Mouse (Mus musculus): ENCODE data around the gene Vps37b. TPM values are rescaled to one million over a fixed set of nuclear protein-coding genes. Genes with fewer than 3 reads are reported as not detected.

The Vps37b gene
- polyA plus RNA-seq, 1 experiment, result 40.7 TPM

DNA sequence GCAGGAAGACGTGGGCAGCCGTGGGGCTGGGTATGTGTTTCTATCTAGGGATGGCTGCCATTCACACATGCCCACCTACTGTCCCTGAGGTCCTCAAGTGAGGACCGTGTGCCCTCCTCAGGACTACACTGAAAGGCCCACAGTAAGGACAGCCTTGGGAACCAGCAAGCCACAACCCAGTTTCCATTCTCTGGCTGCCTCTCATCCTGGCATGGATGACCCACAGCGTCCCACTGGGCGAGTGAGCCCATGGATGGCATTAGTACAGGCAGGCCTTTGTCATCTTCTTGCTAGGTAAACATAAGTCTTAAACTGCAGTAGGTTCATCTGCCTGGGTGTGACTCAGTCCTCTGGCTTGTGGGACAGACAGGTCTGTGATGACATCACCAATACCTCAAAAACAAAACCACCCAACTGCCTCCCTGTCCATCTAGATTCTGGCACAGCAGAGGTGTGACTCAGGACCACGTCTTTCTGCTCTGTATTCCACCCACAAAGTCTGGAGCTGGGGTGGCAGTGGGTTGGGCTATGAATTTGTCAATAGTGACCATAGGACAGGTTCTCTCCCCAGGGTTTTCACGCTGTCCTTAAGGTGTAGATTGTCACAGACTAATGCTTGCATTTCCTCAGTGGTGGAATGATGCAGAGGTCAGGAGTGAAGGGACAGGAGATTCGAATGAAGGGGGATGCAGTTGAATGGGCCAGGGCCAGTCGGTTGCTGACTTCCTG lies 51.4 kb downstream of the Vps37b start:
- TF ChIP-seq MYOD1 (IDR thresholded peaks at IDR 0.05; ENCODE audit: control insufficient read depth, insufficient read length, low read depth) (no peak), MAX (IDR thresholded peaks at IDR 0.05) (peak; percentile 54), FOSL1 (IDR thresholded peaks at IDR 0.05; ENCODE audit: insufficient read depth, low read length, poor library complexity, severe bottlenecking) (peak; percentile 29), CEBPB (IDR thresholded peaks at IDR 0.05; ENCODE audit: low read depth) (no peak)
- Histone ChIP-seq H3ac (ENCODE audit: control insufficient read depth, insufficient read length, low read depth) (no peak overlapping the region), H3K79me3 (ENCODE audit: low read depth) (peaks cover 27% of the 10 kb centered on the region), H3K36me3 (ENCODE audit: control insufficient read depth, insufficient read depth) (no peaks in the 10 kb centered on the region), H3K4me3 (ENCODE audit: insufficient read depth, poor library complexity, severe bottlenecking) (no peak overlapping the region), H3K79me2 (ENCODE audit: control insufficient read depth, insufficient read depth) (peaks cover 86% of the 10 kb centered on the region), H3K27me3 (ENCODE audit: control insufficient read depth, insufficient read depth, insufficient read length) (no peaks in the 10 kb centered on the region)

DNA sequence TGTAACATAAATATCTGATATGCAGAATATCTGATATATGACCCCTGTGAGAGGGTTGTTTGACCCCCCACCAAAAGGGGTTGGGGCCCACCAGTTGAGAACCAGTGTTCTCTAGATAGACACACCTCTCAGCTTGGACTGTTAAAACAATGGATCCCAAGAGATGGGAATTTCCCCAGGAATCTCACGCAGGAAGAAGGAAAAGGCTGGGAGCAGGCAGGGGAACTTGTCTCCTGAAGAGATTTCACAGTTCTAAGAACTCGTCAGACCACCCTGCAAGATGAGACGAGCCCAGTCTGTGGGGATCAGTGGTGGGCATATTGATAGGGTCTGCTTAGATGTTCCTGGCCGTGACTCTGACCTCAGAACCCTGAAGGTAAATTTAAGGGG lies 52.1 kb downstream of the Vps37b start:
- Histone ChIP-seq H3K27me3 (ENCODE audit: control insufficient read depth, insufficient read depth, insufficient read length) (no peaks in the 10 kb centered on the region), H3K79me3 (ENCODE audit: low read depth) (peaks cover 27% of the 10 kb centered on the region), H3K79me2 (ENCODE audit: control insufficient read depth, insufficient read depth) (peaks cover 84% of the 10 kb centered on the region), H3K4me3 (ENCODE audit: insufficient read depth, poor library complexity, severe bottlenecking) (no peak overlapping the region), H3K36me3 (ENCODE audit: control insufficient read depth, insufficient read depth) (no peaks in the 10 kb centered on the region), H3ac (ENCODE audit: control insufficient read depth, insufficient read length, low read depth) (no peak overlapping the region)
- TF ChIP-seq FOSL1 (IDR thresholded peaks at IDR 0.05; ENCODE audit: insufficient read depth, low read length, poor library complexity, severe bottlenecking) (no peak), MYOG (IDR thresholded peaks at IDR 0.05; ENCODE audit: control insufficient read depth, extremely low read depth, insufficient read length) (no peak), MYOD1 (IDR thresholded peaks at IDR 0.05; ENCODE audit: control insufficient read depth, insufficient read length, low read depth) (no peak), CTCF (IDR thresholded peaks at IDR 0.05; ENCODE audit: control insufficient read depth, insufficient read depth, insufficient read length) (no peak), MAX (IDR thresholded peaks at IDR 0.05) (no peak), CEBPB (IDR thresholded peaks at IDR 0.05; ENCODE audit: low read depth) (no peak), USF1 (IDR thresholded peaks at IDR 0.05; ENCODE audit: low read depth) (no peak)

DNA sequence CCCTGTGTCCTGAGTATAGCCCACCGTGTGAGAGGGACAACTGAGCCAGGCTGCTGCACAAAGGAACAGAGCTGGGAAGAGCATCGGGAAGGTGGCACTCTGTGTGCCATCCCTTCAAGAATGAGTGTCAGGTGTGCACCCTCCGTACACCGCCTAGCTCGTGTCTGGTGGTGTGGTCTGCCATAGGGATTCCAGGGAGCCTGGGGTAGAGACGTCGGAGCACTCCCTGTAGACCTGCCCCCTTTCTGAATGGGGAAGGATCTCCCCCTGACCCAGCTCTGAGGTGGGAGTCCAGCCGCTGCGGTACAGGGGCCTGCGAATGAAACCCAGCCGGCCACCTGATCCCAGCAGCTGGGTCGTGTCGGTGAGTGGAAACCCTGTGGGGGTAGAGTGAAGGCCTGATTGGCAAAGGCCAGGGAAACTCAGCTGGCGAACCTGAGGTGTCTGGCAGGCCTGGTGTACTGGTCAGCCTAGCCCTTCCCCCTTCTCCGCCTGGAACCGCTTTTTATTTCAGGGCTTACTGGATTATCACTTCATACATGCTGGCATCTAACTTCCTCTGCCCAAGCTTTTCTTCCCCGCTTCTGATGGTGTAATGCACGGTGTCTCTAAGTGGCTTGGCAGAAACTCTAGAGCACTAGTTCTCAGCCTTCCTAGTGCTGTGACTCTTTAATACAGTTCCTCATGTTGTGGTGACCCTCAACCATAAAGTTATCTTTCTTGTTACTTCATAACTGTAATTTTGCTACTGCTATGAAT lies 52.7 kb downstream of the Vps37b start:
- Histone ChIP-seq H3K36me3 (ENCODE audit: control insufficient read depth, insufficient read depth) (no peaks in the 10 kb centered on the region), H3K79me2 (ENCODE audit: control insufficient read depth, insufficient read depth) (peaks cover 84% of the 10 kb centered on the region), H3K4me3 (ENCODE audit: insufficient read depth, poor library complexity, severe bottlenecking) (no peak overlapping the region), H3K79me3 (ENCODE audit: low read depth) (peaks cover 30% of the 10 kb centered on the region), H3K27me3 (ENCODE audit: control insufficient read depth, insufficient read depth, insufficient read length) (no peaks in the 10 kb centered on the region), H3ac (ENCODE audit: control insufficient read depth, insufficient read length, low read depth) (no peak overlapping the region)
- TF ChIP-seq MAX (IDR thresholded peaks at IDR 0.05) (no peak), USF1 (IDR thresholded peaks at IDR 0.05; ENCODE audit: low read depth) (no peak), MYOD1 (IDR thresholded peaks at IDR 0.05; ENCODE audit: control insufficient read depth, insufficient read length, low read depth) (no peak), CTCF (IDR thresholded peaks at IDR 0.05; ENCODE audit: control insufficient read depth, insufficient read depth, insufficient read length) (no peak), MYOG (IDR thresholded peaks at IDR 0.05; ENCODE audit: control insufficient read depth, extremely low read depth, insufficient read length) (no peak), FOSL1 (IDR thresholded peaks at IDR 0.05; ENCODE audit: insufficient read depth, low read length, poor library complexity, severe bottlenecking) (no peak), CEBPB (IDR thresholded peaks at IDR 0.05; ENCODE audit: low read depth) (no peak)

DNA sequence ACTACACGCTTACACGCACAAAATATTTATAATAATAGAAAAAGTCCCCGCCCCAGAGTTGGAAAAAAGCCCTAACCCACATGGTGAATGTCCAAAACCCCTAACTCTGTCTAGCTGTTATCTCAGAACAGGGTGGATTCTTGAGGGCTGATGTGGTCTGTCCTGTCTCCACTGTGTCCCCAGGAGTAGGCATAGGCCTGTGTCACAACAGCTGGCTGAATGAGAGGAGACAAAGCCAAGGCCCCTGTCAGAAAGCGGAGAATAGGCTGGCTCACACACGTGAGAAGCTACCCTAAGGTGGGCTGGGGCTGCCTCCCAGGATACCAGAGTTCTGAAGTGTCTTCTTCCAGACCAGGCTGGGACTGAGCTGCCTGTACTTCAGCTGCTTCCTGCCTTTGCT lies 53.9 kb downstream of the Vps37b start:
- no peak overlapping the region for H3ac ChIP-seq (ENCODE audit: control insufficient read depth, insufficient read length, low read depth)
- H3K36me3 ChIP-seq (ENCODE audit: control insufficient read depth, insufficient read depth), result no peaks in the 10 kb centered on the region
- no peak for TF ChIP-seq CTCF (IDR thresholded peaks at IDR 0.05; ENCODE audit: control insufficient read depth, insufficient read depth, insufficient read length)
- TF ChIP-seq MYOD1 (IDR thresholded peaks at IDR 0.05; ENCODE audit: control insufficient read depth, insufficient read length, low read depth), result peak; percentile 32
- no peak for TF ChIP-seq CEBPB (IDR thresholded peaks at IDR 0.05; ENCODE audit: low read depth)
- no peak for TF ChIP-seq MAX (IDR thresholded peaks at IDR 0.05)

DNA sequence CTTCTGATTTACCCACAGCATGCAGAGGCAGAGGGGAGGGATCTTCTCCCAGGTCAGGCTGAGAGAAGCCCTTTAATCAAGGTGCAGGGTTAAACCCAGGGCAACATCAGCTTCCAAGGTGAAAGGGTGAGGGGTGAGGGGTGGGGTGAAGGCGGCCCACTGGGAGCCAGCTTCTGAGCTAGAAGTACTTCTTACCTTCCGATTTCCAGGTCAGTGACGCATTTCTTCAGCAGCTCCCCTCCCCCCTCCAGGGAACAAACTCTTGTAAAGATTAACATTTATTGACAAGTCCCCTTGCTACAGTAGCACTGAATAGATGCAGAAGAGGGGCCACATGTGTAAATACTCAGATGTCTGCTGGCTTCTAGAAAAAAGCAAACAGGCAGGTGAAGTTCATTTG lies 54.8 kb downstream of the Vps37b start:
- Histone ChIP-seq H3K79me3 (ENCODE audit: low read depth) (peaks cover 26% of the 10 kb centered on the region), H3K4me3 (ENCODE audit: insufficient read depth, poor library complexity, severe bottlenecking) (no peak overlapping the region), H3K79me2 (ENCODE audit: control insufficient read depth, insufficient read depth) (peaks cover 68% of the 10 kb centered on the region), H3K36me3 (ENCODE audit: control insufficient read depth, insufficient read depth) (no peaks in the 10 kb centered on the region), H3ac (ENCODE audit: control insufficient read depth, insufficient read length, low read depth) (no peak overlapping the region), H3K27me3 (ENCODE audit: control insufficient read depth, insufficient read depth, insufficient read length) (no peaks in the 10 kb centered on the region)
- TF ChIP-seq MYOG (IDR thresholded peaks at IDR 0.05; ENCODE audit: control insufficient read depth, extremely low read depth, insufficient read length), result no peak
- no peak for TF ChIP-seq CTCF (IDR thresholded peaks at IDR 0.05; ENCODE audit: control insufficient read depth, insufficient read depth, insufficient read length)
- TF ChIP-seq CEBPB (IDR thresholded peaks at IDR 0.05; ENCODE audit: low read depth), result no peak
- no peak for TF ChIP-seq USF1 (IDR thresholded peaks at IDR 0.05; ENCODE audit: low read depth)
- TF ChIP-seq FOSL1 (IDR thresholded peaks at IDR 0.05; ENCODE audit: insufficient read depth, low read length, poor library complexity, severe bottlenecking), result no peak

More for the DNA sequence above, 53.9 kb downstream of the Vps37b start:
- Histone ChIP-seq H3K79me3 (ENCODE audit: low read depth) (peaks cover 32% of the 10 kb centered on the region), H3K79me2 (ENCODE audit: control insufficient read depth, insufficient read depth) (peaks cover 77% of the 10 kb centered on the region), H3K4me3 (ENCODE audit: insufficient read depth, poor library complexity, severe bottlenecking) (no peak overlapping the region), H3K27me3 (ENCODE audit: control insufficient read depth, insufficient read depth, insufficient read length) (no peaks in the 10 kb centered on the region)

All from C2C12 (cell line).